Mouse (Mus musculus): Measurements from ENCODE around the gene Fam192a. TPM values are rescaled to one million over a fixed set of nuclear protein-coding genes. Genes with fewer than 3 reads are reported as not detected.

Gene Fam192a
- total and polyA plus RNA-seq, 3 experiments, result 13.7 to 20.3 (median 18.6) TPM

DNA sequence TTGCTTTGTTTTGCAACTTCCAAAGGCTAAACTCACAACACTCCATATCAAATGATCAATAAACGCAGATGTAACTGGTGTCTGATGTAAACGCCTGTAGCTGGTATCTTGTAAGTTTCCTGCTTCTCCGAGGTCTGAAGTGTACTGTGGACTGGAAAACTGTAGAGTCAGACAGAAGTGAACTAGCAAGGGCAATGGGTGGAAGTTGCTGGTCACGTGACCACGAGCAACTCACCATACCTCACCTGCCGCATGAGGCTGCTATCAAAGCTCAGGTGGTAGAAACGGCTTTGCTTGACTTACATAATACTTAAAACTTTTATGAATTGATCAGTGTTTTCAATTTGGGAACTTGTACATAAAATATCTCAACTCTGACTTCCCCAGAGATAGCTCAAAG lies 74.6 kb downstream of the Fam192a start:
- Histone ChIP-seq H3K27me3 (ENCODE audit: control insufficient read depth, insufficient read depth, low read length) (no peaks in the 10 kb centered on the region), H3K27ac (no peak overlapping the region), H3K4me1 (ENCODE audit: control insufficient read depth, insufficient read depth, low read length) (no peaks in the 10 kb centered on the region), H3K79me2 (replicated peaks; ENCODE audit: control insufficient read depth, insufficient read depth, low read length) (no peaks in the 10 kb centered on the region), H3K9ac (ENCODE audit: low read depth, low read length) (no peak overlapping the region), H3K36me3 (ENCODE audit: control insufficient read depth, insufficient read depth, low read length) (no peaks in the 10 kb centered on the region), H3K4me3 (no peak overlapping the region)
- intact Hi-C loops (cut with DNase I), result no loop called here
- 76% methylated on average over 7 of the region's 7 CpGs for WGBS
- TF ChIP-seq POLR2A (IDR thresholded peaks at IDR 0.05; ENCODE audit: insufficient read depth, low read depth, low read length) (no peak), EP300 (IDR thresholded peaks at IDR 0.05; ENCODE audit: insufficient read depth, low read depth, low read length) (no peak), CTCF (IDR thresholded peaks at IDR 0.05) (no peak)
- no peak for DNase-seq

DNA sequence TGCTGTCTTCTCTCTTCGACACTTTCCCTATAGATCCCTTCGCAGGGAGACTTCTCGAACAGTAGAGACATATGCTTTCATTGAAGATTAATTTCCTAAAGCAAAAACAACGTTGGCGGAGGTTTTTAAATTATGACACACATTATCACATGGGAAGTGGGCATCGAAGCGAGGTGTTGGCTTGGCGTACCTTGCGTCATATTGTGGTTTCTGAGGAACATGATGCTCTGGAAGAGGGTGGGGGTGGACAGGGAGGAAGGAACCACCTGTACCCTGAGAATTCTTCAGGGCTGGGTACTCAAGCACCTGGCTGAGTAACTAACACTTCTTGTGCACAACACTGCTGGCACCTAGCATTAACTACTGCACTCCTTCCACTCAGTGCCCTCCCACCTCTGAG lies 77.2 kb downstream of the Fam192a start:
- Histone ChIP-seq H3K4me1 (ENCODE audit: control insufficient read depth, insufficient read depth, low read length) (no peaks in the 10 kb centered on the region), H3K4me3 (no peak overlapping the region), H3K27me3 (ENCODE audit: control insufficient read depth, insufficient read depth, low read length) (no peaks in the 10 kb centered on the region), H3K27ac (no peak overlapping the region), H3K79me2 (replicated peaks; ENCODE audit: control insufficient read depth, insufficient read depth, low read length) (no peaks in the 10 kb centered on the region), H3K9ac (ENCODE audit: low read depth, low read length) (no peak overlapping the region), H3K36me3 (ENCODE audit: control insufficient read depth, insufficient read depth, low read length) (no peaks in the 10 kb centered on the region)
- TF ChIP-seq CTCF (IDR thresholded peaks at IDR 0.05) (no peak), POLR2A (IDR thresholded peaks at IDR 0.05; ENCODE audit: insufficient read depth, low read depth, low read length) (no peak), EP300 (IDR thresholded peaks at IDR 0.05; ENCODE audit: insufficient read depth, low read depth, low read length) (no peak)
- 78% methylated on average over 9 of the region's 9 CpGs for WGBS
- intact Hi-C loops (cut with DNase I), result no loop called here
- DNase-seq, result no peak

Other genes starting within 250 kb of the Fam192a start
- 100 to 1,000 TPM; 216 to 349 TPM for gene Herpud1, start 215.6 kb downstream of the Fam192a start, total RNA-seq (2021)
- 272 and 285 TPM in 2 replicates for gene Herpud1, start 215.6 kb downstream of the Fam192a start, polyA plus RNA-seq (2012; rRNA removed)
- 1 to 10 TPM; 2.3 to 3.7 TPM for gene Nlrc5, start 167.6 kb downstream of the Fam192a start, total RNA-seq (2021)
- gene Nlrc5, start 167.6 kb downstream of the Fam192a start, polyA plus RNA-seq (2012; rRNA removed), result 3.7 and 4.9 TPM in 2 replicates
- 1 to 10 TPM; 3.4 to 3.9 TPM for gene Cpne2, start 69.0 kb downstream of the Fam192a start, total RNA-seq (2021)
- 8.3 and 14.1 TPM in 2 replicates for gene Cpne2, start 69.0 kb downstream of the Fam192a start, polyA plus RNA-seq (2012; rRNA removed)
- gene Rspry1, start 60 bp downstream of the Fam192a start, total RNA-seq (2021), result 10 to 100 TPM; 10.1 to 10.6 TPM
- 3.8 and 7.9 TPM in 2 replicates for gene Rspry1, start 60 bp downstream of the Fam192a start, polyA plus RNA-seq (2012; rRNA removed)
- 10 to 100 TPM; 77.2 to 84.1 TPM for gene Arl2bp, start 64.6 kb upstream of the Fam192a start, total RNA-seq (2021)
- 107 and 148 TPM in 2 replicates for gene Arl2bp, start 64.6 kb upstream of the Fam192a start, polyA plus RNA-seq (2012; rRNA removed)
- under 1 TPM; 0.55 to 0.63 TPM for gene Pllp, start 94.3 kb upstream of the Fam192a start, total RNA-seq (2021)
- 1.1 and 2.6 TPM in 2 replicates for gene Pllp, start 94.3 kb upstream of the Fam192a start, polyA plus RNA-seq (2012; rRNA removed)
- gene Ccl22, start 143.6 kb upstream of the Fam192a start, total RNA-seq (2021), result not detected
- gene Ccl22, start 143.6 kb upstream of the Fam192a start, polyA plus RNA-seq (2012; rRNA removed), result 0.14 and 0.41 TPM in 2 replicates
- 1 to 10 TPM; 5.1 to 5.4 TPM for gene Cx3cl1, start 170.0 kb upstream of the Fam192a start, total RNA-seq (2021)
- gene Cx3cl1, start 170.0 kb upstream of the Fam192a start, polyA plus RNA-seq (2012; rRNA removed), result 11.3 and 12.0 TPM in 2 replicates
- gene Ccl17, start 208.5 kb upstream of the Fam192a start, total RNA-seq (2021), result not detected
- 0.62 TPM in 1 of 2 replicates, not detected in the other for gene Ccl17, start 208.5 kb upstream of the Fam192a start, polyA plus RNA-seq (2012; rRNA removed)
- 100 to 1,000 TPM; 545 to 681 TPM for gene Coq9, start 236.3 kb upstream of the Fam192a start, total RNA-seq (2021)
- gene Coq9, start 236.3 kb upstream of the Fam192a start, polyA plus RNA-seq (2012; rRNA removed), result 823 and 843 TPM in 2 replicates
- 10 to 100 TPM; 81.9 to 98.6 TPM for gene Ciapin1, start 236.4 kb upstream of the Fam192a start, total RNA-seq (2021)
- 57.2 TPM in 2 replicates for gene Ciapin1, start 236.4 kb upstream of the Fam192a start, polyA plus RNA-seq (2012; rRNA removed)